Mouse (Mus musculus): ENCODE data around the gene P3h3.
"Not testable (repeated sequence)": the region's sequence is repeated elsewhere in the genome, so short reads cannot be mapped to it uniquely, and the experiment has no call there.

P3h3 gene

GRCm38 (mm10) chr6:124829799-124830700 is 27.5 kb downstream of the P3h3 start:
- peak; percentile 95 for DNase-seq

- peak; percentile 99 for DNase-seq
These were observed 28.4 kb downstream of the P3h3 start, which contains the start of the genes Usp5 and Cdca3 for GRCm38 (mm10) chr6:124828868-124829798. TSS of gene Usp5 (minus strand) at chr6:124829484. TSS of gene Cdca3 (plus strand) at chr6:124829547.

GRCm38 (mm10) chr6:124828101-124828592 is 29.4 kb downstream of the P3h3 start:
- DNase-seq, result peak; percentile 69

GRCm38 (mm10) chr6:124822049-124822448 is 35.5 kb downstream of the P3h3 start:
- no peak for DNase-seq

GRCm38 (mm10) chr6:124820891-124821290 is 36.7 kb downstream of the P3h3 start:
- DNase-seq, result no peak

- DNase-seq, result no peak
These were observed 39.6 kb downstream of the P3h3 start for GRCm38 (mm10) chr6:124817971-124818370.

- no peak for DNase-seq
These were observed 40.0 kb downstream of the P3h3 start for GRCm38 (mm10) chr6:124817563-124817962.

- DNase-seq, result no peak
These were observed 40.4 kb downstream of the P3h3 start for GRCm38 (mm10) chr6:124817125-124817524.

- no peak for DNase-seq
These were observed 40.9 kb downstream of the P3h3 start for GRCm38 (mm10) chr6:124816611-124817010.

GRCm38 (mm10) chr6:124814858-124815774 is 42.4 kb downstream of the P3h3 start:
- peak; percentile 3 for DNase-seq

- no peak for DNase-seq
These were observed 43.1 kb downstream of the P3h3 start for GRCm38 (mm10) chr6:124814448-124814847.

- peak; percentile 93 for DNase-seq
These were observed 43.6 kb downstream of the P3h3 start, which contains the start of gene Tpi1 for GRCm38 (mm10) chr6:124813933-124814332. TSS of gene Tpi1 (minus strand) at chr6:124814296.

- peak; percentile 85 for DNase-seq
These were observed 44.1 kb downstream of the P3h3 start for GRCm38 (mm10) chr6:124813496-124813895.

- peak; percentile 10 for DNase-seq
These were observed 44.7 kb downstream of the P3h3 start for GRCm38 (mm10) chr6:124812848-124813247.

- DNase-seq, result peak; percentile 38
These were observed 45.6 kb downstream of the P3h3 start for GRCm38 (mm10) chr6:124811701-124812560.

GRCm38 (mm10) chr6:124811403-124811665 is 46.2 kb downstream of the P3h3 start:
- peak; percentile 2 for DNase-seq

- DNase-seq, result not testable (repeated sequence)
These were observed 46.8 kb downstream of the P3h3 start for GRCm38 (mm10) chr6:124810566-124811402.

- no peak for DNase-seq
These were observed 47.6 kb downstream of the P3h3 start for GRCm38 (mm10) chr6:124809775-124810538.

GRCm38 (mm10) chr6:124809052-124809774 is 48.3 kb downstream of the P3h3 start:
- peak; percentile 91 for DNase-seq

Measured in liver (tissue).